Mouse (Mus musculus) embryonic facial prominence, embryonic 14.5 days (tissue): ENCODE results near the gene Rsph1. TPM values are rescaled to one million over a fixed set of nuclear protein-coding genes. Genes with fewer than 3 reads are reported as not detected.
A peak's percentile ranks its signal among the peaks of the same experiment; 100 is the strongest.

Source experiments
- ATAC-seq: fragments of 200-750 bp; cut with Nextera tagmentation; 2 replicates; pipeline ENCODE4 v1.8.0; 2017; ENCODE audit warnings: low read depth, moderate number of reproducible peaks, moderate TSS enrichment
- DNase-seq: peaks from one replicate; pipeline ENCODE4 v3.0.0-alpha.2; 2015; ENCODE audit warnings: low spot score
- H3K27ac ChIP-seq: fragments of 300-500 bp; sonication (generic); replicated peaks from 2 replicates; pipeline ENCODE4 v1.5.1; 2014; ENCODE audit warnings: low read depth, mild to moderate bottlenecking, low read length, moderate library complexity
- H3K27me3 ChIP-seq: fragments of 300-500 bp; sonication (generic); replicated peaks from 2 replicates; pipeline ENCODE4 v1.6.1; 2014; ENCODE audit warnings: low read length; ENCODE audit not compliant: control insufficient read depth, insufficient read depth
- H3K36me3 ChIP-seq: fragments of 300-500 bp; sonication (generic); 2 replicates; pipeline ENCODE4 v1.6.1; 2014; ENCODE audit warnings: low read length, mixed read lengths; ENCODE audit not compliant: control insufficient read depth, insufficient read depth
- H3K4me1 ChIP-seq: fragments of 300-500 bp; sonication (generic); 2 replicates; pipeline ENCODE4 v1.6.1; 2014; ENCODE audit warnings: antibody characterized with exemption, low read length; ENCODE audit not compliant: control insufficient read depth, insufficient read depth
- H3K4me2 ChIP-seq: fragments of 300-500 bp; sonication (generic); 2 replicates; pipeline ENCODE4 v1.6.1; 2014; ENCODE audit warnings: low read depth, mild to moderate bottlenecking, low read length, moderate library complexity, mixed read lengths
- H3K4me3 ChIP-seq: fragments of 300-500 bp; sonication (generic); 2 replicates; pipeline ENCODE4 v1.5.1; 2014; ENCODE audit warnings: low read depth, mild to moderate bottlenecking, low read length
- H3K9ac ChIP-seq: fragments of 300-500 bp; sonication (generic); 2 replicates; pipeline ENCODE4 v1.6.1; 2014; ENCODE audit warnings: low read depth, mild to moderate bottlenecking, low read length, moderate library complexity, mixed read lengths
- H3K9me3 ChIP-seq: fragments of 300-500 bp; sonication (generic); 2 replicates; pipeline ENCODE4 v1.6.1; 2016; ENCODE audit warnings: low read length; ENCODE audit not compliant: control insufficient read depth
- WGBS: fragments of 180-500 bp; shearing (Covaris S2); extraction: QIAGEN DNeasy Blood & Tissue Kit; methylation state at CpG from one replicate; pipeline ENCODE4 v1.1.7; 2014; 5-methylcytosine and 5-hydroxymethylcytosine counted together
- polyA plus RNA-seq: library from polyadenylated mRNA; unstranded; fragments of >200 nt; fragmentation: Nextera tagmentation; extraction: Ambion mirVana; gene quantifications from 2 replicates; pipeline ENCODE4 v1.2.1, GENCODE M21; 2014

The Rsph1 gene
- polyA plus RNA-seq, 1 experiment from 2014 or later, result 7.8 TPM

DNA sequence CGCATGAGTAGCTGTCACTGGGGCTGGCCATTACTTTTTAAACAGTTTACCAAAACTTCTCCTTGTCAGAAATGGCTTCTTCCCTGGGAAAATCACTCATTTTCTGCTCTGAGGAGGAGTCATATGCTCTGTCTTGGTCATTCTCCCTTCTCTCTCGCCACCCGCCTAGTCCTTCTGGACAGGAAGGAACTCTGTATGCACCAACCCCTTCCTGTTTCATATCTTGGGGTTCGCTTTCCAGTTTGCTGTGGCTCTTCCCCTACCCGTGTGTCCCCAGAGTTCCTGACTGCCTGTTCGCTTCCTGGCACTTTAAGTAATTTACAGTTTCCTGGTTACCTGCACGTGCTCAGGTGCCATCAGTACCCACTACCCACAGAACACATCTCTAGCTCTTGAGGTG is 50.3 kb downstream of the Rsph1 start:
- Histone ChIP-seq H3K4me2 (no peak overlapping the region), H3K36me3 (no peaks in the 10 kb centered on the region), H3K9me3 (no peaks in the 10 kb centered on the region), H3K9ac (no peak overlapping the region), H3K4me1 (peaks cover 6% of the 10 kb centered on the region; the same call in 1 of the 2 replicates), H3K27ac (no peak overlapping the region), H3K4me3 (no peak overlapping the region), H3K27me3 (no peaks in the 10 kb centered on the region)
- 85% methylated on average over 7 of the region's 7 CpGs for WGBS
- no peak for ATAC-seq
- DNase-seq, result no peak

DNA sequence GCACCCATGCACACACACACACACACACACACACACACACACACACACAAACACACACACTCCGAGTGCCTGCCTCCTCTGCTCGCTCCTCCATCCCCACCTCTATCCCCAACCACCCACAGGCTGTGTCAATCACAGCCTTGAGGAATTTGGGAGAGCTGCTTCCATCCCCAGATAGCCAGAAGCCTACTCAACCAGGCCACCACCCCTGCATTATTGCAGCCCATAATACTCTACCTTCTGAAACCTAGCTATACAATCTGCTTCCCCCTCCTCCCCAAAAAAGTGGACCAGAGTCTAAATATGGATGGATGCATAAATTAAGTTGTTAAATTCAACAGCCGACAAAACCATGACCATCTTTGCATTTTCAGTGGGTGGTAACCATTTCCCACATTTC is 50.8 kb downstream of the Rsph1 start:
- H3K9ac ChIP-seq, result no peak overlapping the region
- no peaks in the 10 kb centered on the region for H3K9me3 ChIP-seq
- no peaks in the 10 kb centered on the region for H3K27me3 ChIP-seq
- 0 out of 2 replicates have a peak, but pooled peaks cover 3% of the 10 kb centered on the region for H3K4me1 ChIP-seq
- no peak overlapping the region for H3K4me2 ChIP-seq
- DNase-seq (no peak), ATAC-seq (no peak)
- H3K36me3 ChIP-seq, result no peaks in the 10 kb centered on the region
- 72% methylated on average over 3 of the region's 3 CpGs for WGBS
- no peak overlapping the region for H3K27ac ChIP-seq
- no peak overlapping the region for H3K4me3 ChIP-seq

DNA sequence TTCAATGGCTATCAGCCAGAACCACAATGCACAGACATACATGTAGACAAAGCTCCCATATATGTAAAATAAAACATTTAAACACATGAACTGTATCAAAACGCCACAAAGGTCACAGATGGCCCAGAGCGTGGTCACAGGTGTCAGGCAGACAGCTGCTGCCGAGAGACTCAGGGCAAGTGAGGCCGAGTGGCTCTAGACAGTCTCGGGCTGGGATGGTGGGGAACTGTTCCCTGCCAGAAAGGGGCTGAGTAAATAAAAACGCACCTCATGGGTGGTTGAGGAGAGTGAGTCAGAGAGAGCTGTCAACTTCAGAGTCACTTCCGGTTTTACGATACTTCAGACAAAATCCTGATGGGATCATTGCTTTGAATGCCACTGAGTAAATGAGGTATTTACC is 52.6 kb downstream of the Rsph1 start:
- Histone ChIP-seq H3K4me1 (0 out of 2 replicates have a peak, but pooled peaks cover 3% of the 10 kb centered on the region), H3K9ac (no peak overlapping the region), H3K27me3 (no peaks in the 10 kb centered on the region), H3K27ac (no peak overlapping the region), H3K9me3 (no peaks in the 10 kb centered on the region), H3K4me2 (no peak overlapping the region), H3K4me3 (no peak overlapping the region), H3K36me3 (no peaks in the 10 kb centered on the region)
- DNase-seq (no peak), ATAC-seq (no peak)
- 69% methylated on average over 8 of the region's 8 CpGs for WGBS

DNA sequence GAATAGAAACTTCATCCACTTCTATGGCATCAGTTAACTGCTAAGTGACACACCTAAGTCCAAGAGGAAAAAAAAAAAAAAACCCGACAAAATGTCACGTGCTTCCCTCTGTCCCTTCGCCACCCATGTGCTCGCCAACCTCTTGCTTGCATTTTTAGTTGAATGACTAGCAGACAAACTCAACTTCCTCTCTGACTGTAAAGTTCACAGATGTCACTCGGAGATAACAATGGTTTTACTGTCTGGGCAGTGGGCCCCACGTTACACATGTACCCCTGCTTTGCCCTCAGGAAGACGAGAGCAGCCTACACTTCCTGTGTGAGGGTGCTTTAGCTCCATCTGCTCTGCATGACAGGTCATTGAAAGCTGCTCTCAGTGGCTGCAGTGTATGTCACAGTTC is 53.3 kb downstream of the Rsph1 start:
- Histone ChIP-seq H3K9me3 (no peaks in the 10 kb centered on the region), H3K27ac (no peak overlapping the region), H3K36me3 (no peaks in the 10 kb centered on the region), H3K4me3 (no peak overlapping the region), H3K27me3 (no peaks in the 10 kb centered on the region), H3K4me1 (0 out of 2 replicates have a peak, but pooled peaks cover 3% of the 10 kb centered on the region), H3K9ac (no peak overlapping the region), H3K4me2 (no peak overlapping the region)
- DNase-seq (peak; percentile 21), ATAC-seq (no peak)
- WGBS, result 44% methylated on average over 7 of the region's 7 CpGs

DNA sequence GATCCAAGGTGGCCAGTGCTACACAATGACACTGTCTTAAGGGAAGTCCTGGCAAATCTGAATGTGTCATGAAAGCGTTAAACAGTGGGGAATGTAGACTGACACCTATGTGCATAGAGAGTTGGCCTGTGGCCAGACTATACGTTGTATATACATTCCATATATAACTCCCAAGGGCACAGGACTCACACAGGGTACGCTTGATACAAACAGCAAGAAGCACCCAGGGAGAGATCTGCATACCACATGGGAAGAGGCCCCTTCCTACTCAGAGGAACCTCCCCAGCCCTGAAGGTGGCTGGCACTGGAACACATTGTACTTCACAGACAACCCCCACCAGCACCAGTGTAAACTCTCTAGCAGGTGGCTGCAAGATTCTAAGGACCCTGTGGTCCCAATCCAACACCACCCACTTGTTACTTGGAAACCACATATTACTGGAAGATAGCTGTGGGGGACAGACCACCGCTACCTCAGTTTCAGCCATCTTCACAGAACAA is 54.3 kb downstream of the Rsph1 start:
- DNase-seq (peak; percentile 41), ATAC-seq (no peak)
- WGBS, result 53% methylated on average over 4 of the region's 4 CpGs
- H3K4me2 ChIP-seq, result no peak overlapping the region
- H3K36me3 ChIP-seq, result no peaks in the 10 kb centered on the region
- H3K9ac ChIP-seq, result no peak overlapping the region
- H3K4me1 ChIP-seq, result 0 out of 2 replicates have a peak, but pooled peaks cover 3% of the 10 kb centered on the region
- no peaks in the 10 kb centered on the region for H3K9me3 ChIP-seq
- H3K27ac ChIP-seq, result no peak overlapping the region
- H3K27me3 ChIP-seq, result no peaks in the 10 kb centered on the region
- H3K4me3 ChIP-seq, result no peak overlapping the region

DNA sequence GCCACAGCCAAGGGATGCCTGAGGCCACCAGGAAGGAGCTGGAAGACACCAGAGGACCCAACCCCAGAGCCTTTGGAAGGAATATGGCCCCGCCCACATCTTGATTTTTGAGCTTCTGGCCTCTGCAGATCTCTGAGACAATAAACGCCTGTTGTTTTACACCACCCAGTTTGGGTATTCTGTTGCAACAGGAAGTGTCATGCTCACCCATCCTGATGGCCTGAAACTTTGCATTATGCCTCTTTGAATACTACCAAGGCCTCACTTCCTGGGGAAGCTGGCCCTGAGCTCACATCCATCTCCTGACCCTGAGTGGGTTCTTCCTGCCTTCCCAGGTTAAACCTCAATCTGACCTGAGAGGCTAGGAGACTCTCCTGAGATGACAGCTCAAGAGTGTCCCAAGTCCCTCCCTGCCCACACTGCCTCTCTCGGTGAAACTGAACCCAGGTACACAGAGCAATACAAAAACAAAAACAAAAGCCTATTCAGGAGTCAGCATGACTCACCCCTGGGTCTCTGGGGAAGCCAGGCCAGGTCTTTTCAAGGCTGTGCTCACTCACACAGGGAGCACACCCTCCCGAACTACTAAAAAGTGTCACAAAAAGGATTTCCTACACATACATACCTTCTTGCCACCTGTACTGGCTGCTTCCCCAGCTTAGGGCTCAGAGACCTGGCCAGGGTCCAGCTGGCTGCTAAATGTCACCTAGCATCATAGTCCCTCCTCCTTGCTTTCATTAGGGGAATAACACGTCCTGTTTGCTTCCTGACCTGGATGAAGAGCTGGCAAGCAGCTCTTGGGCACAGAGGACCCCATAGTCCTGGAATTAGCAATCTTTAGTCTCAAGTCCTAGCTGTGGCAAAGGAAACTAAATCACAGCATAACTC is 60.9 kb downstream of the Rsph1 start:
- ATAC-seq (peak; percentile 72; the same call in 1 of the 2 replicates), DNase-seq (peak; percentile 34)
- no peaks in the 10 kb centered on the region for H3K9me3 ChIP-seq
- H3K4me1 ChIP-seq, result no peaks in the 10 kb centered on the region
- no peaks in the 10 kb centered on the region for H3K36me3 ChIP-seq
- no peak overlapping the region for H3K4me3 ChIP-seq
- 37% methylated on average over 5 of the region's 5 CpGs for WGBS
- no peak overlapping the region for H3K9ac ChIP-seq
- no peaks in the 10 kb centered on the region for H3K27me3 ChIP-seq
- H3K4me2 ChIP-seq, result no peak overlapping the region
- no peak overlapping the region; the same call in 1 of the 2 replicates for H3K27ac ChIP-seq

DNA sequence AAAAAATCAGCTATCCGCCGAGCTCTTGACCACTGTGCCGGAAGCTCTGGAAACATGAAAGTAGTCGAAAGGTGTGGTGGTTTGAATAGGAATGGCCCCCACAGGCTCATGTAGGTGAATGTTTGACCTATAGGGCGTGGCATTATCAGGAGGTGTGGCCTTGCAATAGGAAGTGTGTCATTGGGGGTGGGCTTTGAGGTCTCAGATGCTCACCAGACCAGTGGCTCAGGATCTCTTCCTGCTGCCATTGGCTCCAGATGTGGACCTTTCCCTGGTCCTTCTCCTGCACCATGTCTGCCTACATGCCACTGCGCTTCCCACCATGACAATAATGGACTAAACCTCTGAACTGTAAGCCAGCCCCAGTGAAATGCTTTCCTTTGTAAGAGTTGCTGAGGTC is 65.3 kb downstream of the Rsph1 start:
- Histone ChIP-seq H3K36me3 (no peaks in the 10 kb centered on the region), H3K4me3 (no peak overlapping the region), H3K4me1 (no peaks in the 10 kb centered on the region), H3K27ac (no peak overlapping the region), H3K4me2 (no peak overlapping the region), H3K27me3 (no peaks in the 10 kb centered on the region), H3K9me3 (no peaks in the 10 kb centered on the region), H3K9ac (no peak overlapping the region)
- no peak for ATAC-seq
- 86% methylated on average over 6 of the region's 6 CpGs for WGBS
- no peak for DNase-seq

DNA sequence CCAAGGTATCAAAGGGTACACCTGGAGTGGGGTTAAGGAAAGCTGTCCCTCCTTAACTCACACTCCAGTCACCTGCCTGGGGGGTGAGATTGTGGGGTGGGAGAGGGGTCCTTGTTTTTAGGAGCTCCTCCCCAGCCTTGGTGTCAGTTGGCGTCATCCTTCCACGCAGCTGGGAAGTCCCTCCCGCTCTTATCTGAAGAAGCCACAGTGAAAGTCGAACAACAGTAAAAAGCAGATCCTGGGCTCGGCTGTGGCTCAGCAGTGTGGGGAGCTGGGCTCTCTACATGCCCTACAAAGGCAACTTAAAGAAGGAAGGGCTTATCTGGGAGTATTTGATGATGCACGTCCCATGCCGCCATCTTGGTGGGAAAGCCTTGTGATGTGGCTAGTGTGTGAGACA is 66.9 kb downstream of the Rsph1 start:
- no peak for DNase-seq

More for the DNA sequence above, 66.9 kb downstream of the Rsph1 start:
- Histone ChIP-seq H3K4me1 (no peaks in the 10 kb centered on the region), H3K4me3 (no peak overlapping the region), H3K4me2 (no peak overlapping the region), H3K27me3 (no peaks in the 10 kb centered on the region), H3K9ac (no peak overlapping the region), H3K27ac (no peak overlapping the region), H3K9me3 (no peaks in the 10 kb centered on the region), H3K36me3 (no peaks in the 10 kb centered on the region)
- 90% methylated on average over 7 of the region's 7 CpGs for WGBS
- ATAC-seq, result no peak
